Mouse (Mus musculus): ENCODE results near the gene Uxs1. TPM values are rescaled to one million over a fixed set of nuclear protein-coding genes. Genes with fewer than 3 reads are reported as not detected.

Uxs1 gene
- polyA plus RNA-seq, 1 experiment from 2014 or later, result 18.8 TPM

DNA sequence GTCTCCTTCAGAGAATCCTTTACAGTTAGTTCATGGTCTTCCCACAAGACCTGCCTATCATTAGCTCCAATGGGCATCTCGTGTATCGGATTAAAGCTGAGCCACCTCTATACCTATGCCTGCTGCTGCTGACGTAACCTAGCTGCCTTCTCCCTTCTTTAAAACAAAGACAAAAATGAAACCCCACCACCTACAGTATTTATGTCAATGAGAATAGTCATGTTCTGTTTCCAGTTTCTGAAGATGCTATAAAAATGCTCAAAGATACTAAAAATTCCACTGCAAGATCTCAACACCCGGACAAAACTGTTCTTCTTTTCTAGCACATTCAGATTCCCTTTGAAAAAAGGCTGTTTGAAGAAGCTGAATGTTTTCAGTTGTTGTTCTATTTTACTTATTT is 9.2 kb downstream of the Uxs1 start:
- H3K9me3 ChIP-seq (replicated peaks; ENCODE audit: control insufficient read depth, low read length, poor library complexity, severe bottlenecking), result no peaks in the 10 kb centered on the region

DNA sequence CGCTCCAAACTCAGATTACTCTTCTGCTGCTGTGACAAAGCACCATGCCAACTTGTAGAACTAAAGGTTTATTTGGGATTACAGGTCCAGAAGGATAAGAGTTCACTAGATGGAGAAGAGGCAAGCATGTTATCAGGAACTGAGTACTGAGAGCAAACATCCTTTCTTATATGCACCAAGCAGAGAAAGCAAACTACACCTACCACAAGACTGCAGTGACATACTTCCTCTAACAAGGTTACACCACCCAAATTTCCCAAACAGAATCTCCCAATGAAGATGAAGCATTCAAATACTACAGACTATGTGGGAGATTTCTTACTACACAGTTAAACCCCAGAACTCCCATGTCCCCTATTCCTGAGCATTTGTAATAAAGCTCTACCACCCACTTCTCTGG is 15.8 kb downstream of the Uxs1 start:
- Histone ChIP-seq H3K4me2 (ENCODE audit: low read length) (no peak overlapping the region), H3K4me1 (ENCODE audit: control insufficient read depth, insufficient read depth, low read length) (no peaks in the 10 kb centered on the region), H3K27me3 (ENCODE audit: control insufficient read depth, insufficient read depth, low read depth, low read length) (no peaks in the 10 kb centered on the region), H3K9me3 (replicated peaks; ENCODE audit: control insufficient read depth, low read length, poor library complexity, severe bottlenecking) (no peaks in the 10 kb centered on the region), H3K27ac (ENCODE audit: low read length) (no peak overlapping the region), H3K36me3 (ENCODE audit: control insufficient read depth, insufficient read depth, low read length) (no peaks in the 10 kb centered on the region), H3K4me3 (ENCODE audit: low read depth, low read length) (no peak overlapping the region), H3K9ac (ENCODE audit: low read depth, low read length) (no peak overlapping the region)
- no peak for ATAC-seq
- 90% methylated on average over 1 of the region's 1 CpGs for WGBS

More for the DNA sequence above, 9.2 kb downstream of the Uxs1 start:
- ATAC-seq, result no peak
- H3K36me3 ChIP-seq (ENCODE audit: control insufficient read depth, insufficient read depth, low read length), result no peaks in the 10 kb centered on the region
- H3K27ac ChIP-seq (ENCODE audit: low read length), result no peak overlapping the region
- H3K9ac ChIP-seq (ENCODE audit: low read depth, low read length), result no peak overlapping the region
- peaks cover 5% of the 10 kb centered on the region for H3K4me1 ChIP-seq (ENCODE audit: control insufficient read depth, insufficient read depth, low read length)
- H3K27me3 ChIP-seq (ENCODE audit: control insufficient read depth, insufficient read depth, low read depth, low read length), result no peaks in the 10 kb centered on the region
- H3K4me2 ChIP-seq (ENCODE audit: low read length), result no peak overlapping the region
- H3K4me3 ChIP-seq (ENCODE audit: low read depth, low read length), result no peak overlapping the region
- 89% methylated on average over 4 of the region's 4 CpGs for WGBS

DNA sequence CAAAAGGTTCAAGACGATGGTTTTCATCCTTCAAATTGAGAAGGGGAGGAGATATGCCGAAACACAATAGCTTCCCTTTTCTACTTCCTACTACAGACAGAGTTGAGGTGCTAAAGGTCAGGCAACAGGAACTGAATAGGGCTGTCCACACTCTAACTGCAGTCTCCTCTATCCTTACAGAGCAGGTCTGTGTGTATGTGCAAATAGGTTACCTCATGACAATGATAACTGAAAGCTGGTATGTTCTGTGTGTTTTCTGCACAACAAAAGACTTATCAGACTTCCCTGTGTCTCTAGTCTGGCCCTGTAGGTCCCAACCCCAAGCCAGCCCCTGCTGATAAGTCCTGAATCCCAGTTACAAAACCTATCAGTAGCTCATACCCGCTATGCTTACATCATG is 16.5 kb downstream of the Uxs1 start:
- ATAC-seq, result no peak
- Histone ChIP-seq H3K27me3 (ENCODE audit: control insufficient read depth, insufficient read depth, low read depth, low read length) (no peaks in the 10 kb centered on the region), H3K4me3 (ENCODE audit: low read depth, low read length) (no peak overlapping the region), H3K9ac (ENCODE audit: low read depth, low read length) (no peak overlapping the region), H3K4me1 (ENCODE audit: control insufficient read depth, insufficient read depth, low read length) (no peaks in the 10 kb centered on the region), H3K36me3 (ENCODE audit: control insufficient read depth, insufficient read depth, low read length) (no peaks in the 10 kb centered on the region), H3K4me2 (ENCODE audit: low read length) (no peak overlapping the region), H3K27ac (ENCODE audit: low read length) (no peak overlapping the region), H3K9me3 (replicated peaks; ENCODE audit: control insufficient read depth, low read length, poor library complexity, severe bottlenecking) (no peaks in the 10 kb centered on the region)
- 93% methylated on average over 3 of the region's 3 CpGs for WGBS

DNA sequence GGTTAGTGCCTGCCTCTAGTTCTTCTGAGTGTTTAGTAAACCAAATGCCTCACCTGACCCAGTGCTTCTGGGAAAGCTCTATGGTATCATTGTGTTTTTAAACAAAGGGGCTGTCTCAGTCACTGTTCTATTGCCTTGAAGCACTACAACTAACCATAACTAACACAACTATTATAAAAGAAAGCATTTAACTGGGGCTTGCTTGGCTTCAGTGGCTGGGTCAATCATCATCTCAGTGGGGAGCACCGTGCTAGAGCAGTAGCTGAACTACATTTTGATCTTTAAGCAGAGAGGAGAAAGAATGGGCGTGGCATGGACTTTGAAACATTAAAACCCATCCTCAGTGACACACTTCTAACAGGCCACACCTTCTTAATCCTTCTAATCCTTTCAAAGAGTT is 18.2 kb downstream of the Uxs1 start:
- Histone ChIP-seq H3K4me1 (ENCODE audit: control insufficient read depth, insufficient read depth, low read length) (no peaks in the 10 kb centered on the region), H3K27me3 (ENCODE audit: control insufficient read depth, insufficient read depth, low read depth, low read length) (no peaks in the 10 kb centered on the region), H3K36me3 (ENCODE audit: control insufficient read depth, insufficient read depth, low read length) (no peaks in the 10 kb centered on the region), H3K4me2 (ENCODE audit: low read length) (no peak overlapping the region), H3K4me3 (ENCODE audit: low read depth, low read length) (no peak overlapping the region), H3K27ac (ENCODE audit: low read length) (no peak overlapping the region), H3K9ac (ENCODE audit: low read depth, low read length) (no peak overlapping the region), H3K9me3 (replicated peaks; ENCODE audit: control insufficient read depth, low read length, poor library complexity, severe bottlenecking) (no peaks in the 10 kb centered on the region)
- no peak for ATAC-seq
- 91% methylated on average over 2 of the region's 2 CpGs for WGBS

DNA sequence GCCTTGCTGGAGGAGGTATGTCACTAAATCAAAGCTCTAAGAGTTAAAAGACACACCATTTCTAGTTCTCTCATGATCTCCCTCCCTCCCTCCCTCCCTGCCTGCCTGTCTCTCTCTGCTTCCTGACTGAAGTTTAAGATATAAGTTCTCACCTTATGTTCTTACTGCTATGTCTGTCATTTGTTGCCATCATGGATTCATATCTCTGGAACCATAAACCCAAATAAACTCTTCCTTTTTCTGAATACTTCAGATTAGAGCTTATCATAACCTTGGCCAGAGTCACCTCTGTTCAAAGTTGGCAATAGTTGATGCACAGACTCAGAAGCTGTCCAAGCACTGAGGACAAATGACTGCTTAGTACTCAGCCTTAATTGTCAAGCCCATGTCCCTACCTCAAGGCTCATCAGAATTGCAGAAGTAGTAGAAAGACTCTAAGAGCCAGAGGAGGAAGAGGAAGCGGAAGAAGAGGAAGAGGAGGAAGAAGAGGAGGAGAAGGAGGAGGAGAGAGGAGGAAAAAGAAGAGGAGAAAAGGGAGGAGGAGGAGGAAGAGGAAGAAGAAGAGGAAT is 23.6 kb downstream of the Uxs1 start:
- Histone ChIP-seq H3K9ac (ENCODE audit: low read depth, low read length) (no peak overlapping the region), H3K4me2 (ENCODE audit: low read length) (no peak overlapping the region), H3K4me1 (ENCODE audit: control insufficient read depth, insufficient read depth, low read length) (no peaks in the 10 kb centered on the region), H3K9me3 (replicated peaks; ENCODE audit: control insufficient read depth, low read length, poor library complexity, severe bottlenecking) (no peaks in the 10 kb centered on the region), H3K36me3 (ENCODE audit: control insufficient read depth, insufficient read depth, low read length) (peaks cover 2% of the 10 kb centered on the region), H3K4me3 (ENCODE audit: low read depth, low read length) (no peak overlapping the region), H3K27ac (ENCODE audit: low read length) (no peak overlapping the region), H3K27me3 (ENCODE audit: control insufficient read depth, insufficient read depth, low read depth, low read length) (no peaks in the 10 kb centered on the region)
- no peak for ATAC-seq
- WGBS, result 100% methylated on average over 1 of the region's 1 CpGs

DNA sequence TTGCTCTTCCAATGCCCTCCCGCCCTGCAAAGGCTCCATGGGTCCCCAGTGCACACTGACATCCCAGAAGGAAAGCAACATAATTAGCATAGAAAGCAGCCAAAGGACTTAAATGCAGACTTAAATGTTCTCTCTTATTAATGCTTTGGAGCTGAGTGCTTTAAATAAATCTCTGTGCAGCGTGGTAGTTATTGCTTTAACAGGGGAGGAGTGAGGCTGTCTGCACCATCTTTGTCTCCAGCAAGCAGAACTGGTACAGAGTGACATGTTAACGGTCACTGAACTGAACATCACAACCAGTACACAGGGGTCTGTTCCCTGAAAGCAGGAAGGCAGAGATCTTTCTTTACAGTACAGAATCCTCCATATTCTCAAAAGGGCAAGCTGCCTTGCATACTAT is 29.6 kb downstream of the Uxs1 start:
- ATAC-seq, result no peak
- H3K36me3 ChIP-seq (ENCODE audit: control insufficient read depth, insufficient read depth, low read length), result peaks cover 2% of the 10 kb centered on the region
- H3K9ac ChIP-seq (ENCODE audit: low read depth, low read length), result no peak overlapping the region
- no peaks in the 10 kb centered on the region for H3K27me3 ChIP-seq (ENCODE audit: control insufficient read depth, insufficient read depth, low read depth, low read length)
- no peaks in the 10 kb centered on the region for H3K9me3 ChIP-seq (replicated peaks; ENCODE audit: control insufficient read depth, low read length, poor library complexity, severe bottlenecking)
- H3K27ac ChIP-seq (ENCODE audit: low read length), result no peak overlapping the region
- WGBS, result 76% methylated on average over 3 of the region's 3 CpGs
- no peak overlapping the region for H3K4me3 ChIP-seq (ENCODE audit: low read depth, low read length)
- no peaks in the 10 kb centered on the region for H3K4me1 ChIP-seq (ENCODE audit: control insufficient read depth, insufficient read depth, low read length)
- no peak overlapping the region for H3K4me2 ChIP-seq (ENCODE audit: low read length)

DNA sequence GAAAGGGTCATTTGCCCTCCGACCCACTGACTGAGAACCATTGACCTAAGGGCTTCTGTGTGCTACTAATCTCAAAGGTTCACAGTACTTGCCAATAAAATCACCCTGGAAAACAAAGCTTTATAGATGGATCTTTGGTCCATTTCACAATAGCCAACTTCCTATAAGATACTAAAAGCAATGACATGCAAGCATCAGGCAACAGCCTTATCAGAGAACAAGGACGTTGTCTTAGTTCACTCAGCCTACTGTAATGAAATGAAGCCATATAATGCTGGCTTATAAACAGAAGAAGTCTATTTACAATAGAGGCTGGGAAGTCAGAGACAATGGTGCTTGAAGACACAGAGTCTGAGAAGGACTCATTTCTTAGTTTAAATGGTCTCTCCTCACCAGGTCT is 37.8 kb downstream of the Uxs1 start:
- Histone ChIP-seq H3K9ac (ENCODE audit: low read depth, low read length) (no peak overlapping the region), H3K9me3 (replicated peaks; ENCODE audit: control insufficient read depth, low read length, poor library complexity, severe bottlenecking) (no peaks in the 10 kb centered on the region), H3K27ac (ENCODE audit: low read length) (no peak overlapping the region), H3K36me3 (ENCODE audit: control insufficient read depth, insufficient read depth, low read length) (peaks cover 5% of the 10 kb centered on the region; the same call in 1 of the 2 replicates), H3K4me3 (ENCODE audit: low read depth, low read length) (no peak overlapping the region), H3K27me3 (ENCODE audit: control insufficient read depth, insufficient read depth, low read depth, low read length) (no peaks in the 10 kb centered on the region), H3K4me1 (ENCODE audit: control insufficient read depth, insufficient read depth, low read length) (no peaks in the 10 kb centered on the region), H3K4me2 (ENCODE audit: low read length) (no peak overlapping the region)
- ATAC-seq, result no peak
- WGBS, result 95% methylated on average over 2 of the region's 2 CpGs

DNA sequence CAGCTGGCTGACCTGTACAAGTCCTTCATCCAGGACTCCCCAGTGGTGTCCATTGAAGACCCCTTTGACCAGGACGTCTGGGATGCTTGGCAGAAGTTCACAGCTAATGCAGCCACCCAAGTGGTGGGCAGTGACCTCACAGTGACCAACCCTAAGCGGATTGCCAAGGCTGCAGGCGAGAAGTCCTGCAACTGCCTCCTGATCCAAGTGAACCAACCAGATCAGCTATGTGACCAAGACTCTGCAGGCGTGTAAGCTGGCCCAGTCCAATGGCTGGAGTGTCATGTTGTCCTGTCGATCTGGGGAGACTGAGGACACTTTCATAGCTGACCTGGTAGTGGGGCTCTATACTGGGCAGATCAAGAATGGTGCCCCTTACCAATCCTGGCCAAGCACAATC is 40.9 kb downstream of the Uxs1 start:
- Histone ChIP-seq H3K27ac (ENCODE audit: low read length) (no peak overlapping the region), H3K27me3 (ENCODE audit: control insufficient read depth, insufficient read depth, low read depth, low read length) (no peaks in the 10 kb centered on the region), H3K36me3 (ENCODE audit: control insufficient read depth, insufficient read depth, low read length) (peaks cover 5% of the 10 kb centered on the region; the same call in 1 of the 2 replicates), H3K9ac (ENCODE audit: low read depth, low read length) (no peak overlapping the region), H3K4me3 (ENCODE audit: low read depth, low read length) (no peak overlapping the region), H3K4me2 (ENCODE audit: low read length) (no peak overlapping the region), H3K9me3 (replicated peaks; ENCODE audit: control insufficient read depth, low read length, poor library complexity, severe bottlenecking) (no peaks in the 10 kb centered on the region), H3K4me1 (ENCODE audit: control insufficient read depth, insufficient read depth, low read length) (no peaks in the 10 kb centered on the region)
- 96% methylated on average over 5 of the region's 5 CpGs for WGBS
- ATAC-seq, result no peak

DNA sequence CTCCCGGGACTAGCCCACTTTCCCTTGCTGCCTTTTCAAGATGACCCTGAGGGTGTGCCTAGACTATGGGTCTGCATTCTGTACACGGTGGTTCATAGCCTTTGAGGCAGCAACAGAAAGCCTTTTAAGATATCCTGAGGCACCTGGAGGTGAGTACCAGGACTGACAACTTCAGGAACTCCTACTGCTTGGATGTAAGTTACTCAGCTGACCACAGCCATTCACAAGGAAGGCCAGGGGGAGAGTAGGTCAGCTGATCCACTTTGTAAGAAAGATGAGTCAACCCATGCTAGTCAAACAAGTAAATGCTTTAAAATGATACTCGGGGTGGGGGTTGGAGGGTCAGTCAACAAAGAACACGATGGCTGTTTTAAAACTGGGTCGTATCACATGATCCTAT is 42.3 kb downstream of the Uxs1 start:
- Histone ChIP-seq H3K4me3 (ENCODE audit: low read depth, low read length) (no peak overlapping the region), H3K27me3 (ENCODE audit: control insufficient read depth, insufficient read depth, low read depth, low read length) (no peaks in the 10 kb centered on the region), H3K4me1 (ENCODE audit: control insufficient read depth, insufficient read depth, low read length) (no peaks in the 10 kb centered on the region), H3K9me3 (replicated peaks; ENCODE audit: control insufficient read depth, low read length, poor library complexity, severe bottlenecking) (no peaks in the 10 kb centered on the region), H3K27ac (ENCODE audit: low read length) (no peak overlapping the region), H3K9ac (ENCODE audit: low read depth, low read length) (no peak overlapping the region), H3K36me3 (ENCODE audit: control insufficient read depth, insufficient read depth, low read length) (peaks cover 5% of the 10 kb centered on the region; the same call in 1 of the 2 replicates), H3K4me2 (ENCODE audit: low read length) (no peak overlapping the region)
- ATAC-seq, result no peak
- 87% methylated on average over 5 of the region's 5 CpGs for WGBS

All from midbrain, embryonic 16.5 days (tissue).